Mouse (Mus musculus) olfactory bulb, adult 2 months (tissue): ENCODE measurements around the gene Pak1. TPM values are rescaled to one million over a fixed set of nuclear protein-coding genes. Genes with fewer than 3 reads are reported as not detected.
"Not testable (repeated sequence)": the region's sequence is repeated elsewhere in the genome, so short reads cannot be mapped to it uniquely, and the experiment has no call there.

Experiments
- H3K27ac ChIP-seq: fragments of 200-500 bp; 2 replicates; pipeline ENCODE4 v1.5.1; 2012; ENCODE audit warnings: low read depth, low read length; ENCODE audit not compliant: insufficient read depth
- H3K4me1 ChIP-seq: fragments of 200-500 bp; 2 replicates; pipeline ENCODE4 v1.6.1; 2012; ENCODE audit warnings: low read length; ENCODE audit not compliant: control insufficient read depth, insufficient read depth
- H3K4me3 ChIP-seq: fragments of 200-500 bp; 2 replicates; pipeline ENCODE4 v1.5.1; 2012; ENCODE audit warnings: mild to moderate bottlenecking, low read depth, low read length, moderate library complexity; ENCODE audit not compliant: insufficient read depth
- CTCF ChIP-seq: fragments of 200-500 bp; IDR thresholded peaks from 2 replicates; pipeline ENCODE4 v1.5.1; 2012; ENCODE audit warnings: low read depth, mild to moderate bottlenecking, low read length, moderate library complexity; ENCODE audit not compliant: insufficient read depth
- POLR2A ChIP-seq: fragments of 200-500 bp; IDR thresholded peaks from 2 replicates; pipeline ENCODE4 v1.6.1; 2012; ENCODE audit warnings: mild to moderate bottlenecking, low read depth, low read length, moderate library complexity; ENCODE audit not compliant: insufficient read depth
- WGBS: fragments of 180-500 bp; shearing (Covaris S2); methylation state at CpG from one replicate; pipeline ENCODE4 v1.1.7; 2018; 5-methylcytosine and 5-hydroxymethylcytosine counted together
- polyA plus RNA-seq: library from polyadenylated mRNA; stranded (reverse); fragments of >200 nt; gene quantifications from 2 replicates; pipeline ENCODE4 v1.2.4, GENCODE M21; 2012; ENCODE audit warnings: low replicate concordance; ENCODE audit not compliant: missing spikeins, insufficient read depth, insufficient read length

The Pak1 gene
- polyA plus RNA-seq, 1 experiment: 99.5 TPM

DNA sequence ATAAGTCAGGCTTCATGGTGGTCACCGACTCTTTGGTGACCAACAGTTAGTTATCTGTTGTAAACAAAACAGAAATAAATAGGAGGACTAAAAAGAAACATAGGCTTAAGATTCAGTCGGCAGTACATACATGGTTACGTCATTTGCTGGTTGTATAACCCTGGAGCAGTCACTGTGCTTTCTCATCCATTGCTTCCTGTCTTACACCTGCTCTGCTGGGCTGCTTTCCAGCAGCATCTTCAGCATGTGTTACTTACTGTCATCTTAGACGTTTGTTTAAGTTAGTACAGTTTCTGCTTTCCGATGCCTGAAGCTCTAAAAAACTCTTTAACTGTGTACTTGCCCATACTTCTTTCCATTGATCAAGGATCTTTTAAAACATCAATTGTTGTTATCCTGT is 53.0 kb downstream of the Pak1 start:
- H3K27ac ChIP-seq: no peak overlapping the region

GRCm38 (mm10) chr7:97842332-97842731 is 54.0 kb downstream of the Pak1 start:
- Histone ChIP-seq H3K4me3 (peak overlapping the region; percentile 83; the same call in 1 of the 2 replicates), H3K27ac (0 out of 2 replicates have a peak overlapping the region, but pooled peaks have one; percentile 4), H3K4me1 (peaks cover 2% of the 10 kb centered on the region; the same call in 1 of the 2 replicates)
- WGBS: 41% methylated on average over 2 of the region's 2 CpGs
- no peak for TF ChIP-seq CTCF
- no peak for TF ChIP-seq POLR2A

More for the DNA sequence above, 53.0 kb downstream of the Pak1 start:
- TF ChIP-seq POLR2A (no peak), CTCF (no peak)
- H3K4me1 ChIP-seq: peaks cover 2% of the 10 kb centered on the region; the same call in 1 of the 2 replicates
- no peak overlapping the region for H3K4me3 ChIP-seq
- 61% methylated on average over 5 of the region's 5 CpGs for WGBS

GRCm38 (mm10) chr7:97842806-97843570 is 54.6 kb downstream of the Pak1 start:
- WGBS: 2% methylated on average over 20 of the region's 22 CpGs
- peak overlapping the region; percentile 83 for H3K4me3 ChIP-seq
- H3K27ac ChIP-seq: peak overlapping the region; percentile 83
- peak; percentile 88; the same call in 1 of the 2 replicates for TF ChIP-seq POLR2A
- no peak for TF ChIP-seq CTCF
- peaks cover 2% of the 10 kb centered on the region; the same call in 1 of the 2 replicates for H3K4me1 ChIP-seq

DNA sequence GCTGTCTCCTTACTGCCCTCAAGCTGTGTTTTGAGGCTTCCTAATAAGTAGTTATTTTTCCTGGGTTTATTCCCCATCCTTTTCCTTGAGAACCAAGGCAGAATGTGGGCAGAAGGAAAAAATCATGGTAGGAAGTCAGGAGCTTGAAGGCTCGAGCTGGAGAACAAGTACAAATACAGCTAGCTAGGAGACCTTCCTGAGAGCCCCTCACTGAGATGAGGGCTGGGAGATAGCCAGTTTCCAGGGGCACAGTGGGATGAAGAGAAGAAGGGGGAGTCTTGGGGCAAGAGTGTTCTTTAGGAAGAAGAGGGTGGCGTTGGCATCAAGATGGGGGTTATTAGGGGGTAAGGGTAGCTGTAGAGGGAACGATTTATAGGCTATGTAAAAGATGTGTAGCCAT is 56.1 kb downstream of the Pak1 start:
- no peak overlapping the region for H3K27ac ChIP-seq
- 52% methylated on average over 3 of the region's 3 CpGs for whole genome bisulfite sequencing
- H3K4me1 ChIP-seq: peaks cover 2% of the 10 kb centered on the region; the same call in 1 of the 2 replicates
- no peak for TF ChIP-seq CTCF
- TF ChIP-seq POLR2A: no peak
- peak overlapping the region; percentile 30 for H3K4me3 ChIP-seq

DNA sequence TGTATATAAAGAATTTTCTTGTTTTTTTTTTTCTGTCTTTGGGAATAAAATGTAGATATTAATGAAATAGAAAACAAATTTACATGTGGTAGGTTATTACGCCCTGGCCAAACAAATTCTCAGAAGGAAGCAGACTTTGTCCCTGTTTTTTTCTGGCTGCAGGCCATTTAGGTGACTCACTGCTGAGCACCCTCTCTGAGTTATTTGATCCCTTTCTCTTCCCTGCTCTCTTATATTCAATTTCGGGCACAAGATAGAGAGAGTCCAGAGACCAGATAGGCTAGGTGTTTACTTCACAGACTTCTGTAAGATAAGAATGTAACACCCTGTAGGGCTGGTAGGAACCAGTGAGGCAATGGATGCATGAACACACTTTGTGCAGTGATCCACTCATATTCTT is 57.2 kb downstream of the Pak1 start:
- 49% methylated on average over 2 of the region's 2 CpGs for WGBS
- peaks cover 2% of the 10 kb centered on the region; the same call in 1 of the 2 replicates for H3K4me1 ChIP-seq
- no peak overlapping the region for H3K4me3 ChIP-seq
- TF ChIP-seq POLR2A (no peak), CTCF (no peak)
- no peak overlapping the region for H3K27ac ChIP-seq

- Histone ChIP-seq H3K4me3 (no peak overlapping the region), H3K27ac (no peak overlapping the region), H3K4me1 (peaks cover 2% of the 10 kb centered on the region; the same call in 1 of the 2 replicates)
- no peak for TF ChIP-seq CTCF
- TF ChIP-seq POLR2A: no peak
Measured at GRCm38 (mm10) chr7:97846539-97846938, 58.2 kb downstream of the Pak1 start.

DNA sequence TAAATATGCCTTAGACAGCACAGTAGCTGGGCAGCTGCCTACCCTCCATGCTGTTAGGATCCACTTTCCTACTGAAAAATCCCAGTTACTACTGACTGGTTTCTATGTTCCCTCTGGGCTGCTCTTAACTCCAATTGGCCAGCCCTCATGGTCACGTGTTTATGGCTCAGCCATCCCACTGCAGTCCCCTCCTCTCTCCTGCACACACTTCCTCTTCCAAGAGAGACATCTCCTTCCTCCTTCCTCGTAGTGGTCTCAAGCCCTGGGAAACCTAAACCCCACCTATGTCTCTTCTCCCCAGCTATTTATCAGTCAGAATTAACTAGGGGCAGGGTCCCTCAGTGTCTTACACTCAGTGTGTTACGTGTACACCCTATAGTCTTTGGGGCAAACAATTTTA is 61.2 kb downstream of the Pak1 start:
- 81% methylated on average over 3 of the region's 3 CpGs for WGBS
- not testable (repeated sequence) for H3K4me3 ChIP-seq, H3K4me1 ChIP-seq, H3K27ac ChIP-seq

- no peaks in the 10 kb centered on the region for H3K4me1 ChIP-seq
- no peak overlapping the region for H3K27ac ChIP-seq
- 53% methylated on average over 3 of the region's 3 CpGs for WGBS
- H3K4me3 ChIP-seq: no peak overlapping the region
- TF ChIP-seq CTCF (no peak), POLR2A (no peak)
Measured at GRCm38 (mm10) chr7:97850331-97850730, 62.0 kb downstream of the Pak1 start.

- Histone ChIP-seq H3K4me1 (no peaks in the 10 kb centered on the region), H3K27ac (no peak overlapping the region), H3K4me3 (no peak overlapping the region)
- TF ChIP-seq POLR2A: no peak
- no peak for TF ChIP-seq CTCF
- WGBS: 83% methylated on average over 3 of the region's 3 CpGs
Measured at GRCm38 (mm10) chr7:97863512-97863911, 75.2 kb downstream of the Pak1 start.

- WGBS: 66% methylated on average over 1 of the region's 1 CpGs
- TF ChIP-seq POLR2A (no peak), CTCF (no peak)
- H3K4me3 ChIP-seq: no peak overlapping the region
Measured at GRCm38 (mm10) chr7:97864531-97864930, 76.2 kb downstream of the Pak1 start.

More at GRCm38 (mm10) chr7:97864531-97864930, 76.2 kb downstream of the Pak1 start:
- no peak overlapping the region for H3K27ac ChIP-seq
- H3K4me1 ChIP-seq: no peaks in the 10 kb centered on the region
